Mouse (Mus musculus): ENCODE data around the gene Bhlhe23.

Gene Bhlhe23

GRCm38 (mm10) chr2:180765713-180766112, 11.0 kb downstream of the Bhlhe23 start:
- 83% methylated on average over 7 of the region's 7 CpGs for WGBS

GRCm38 (mm10) chr2:180764986-180765385, 11.7 kb downstream of the Bhlhe23 start:
- WGBS: 70% methylated on average over 11 of the region's 11 CpGs

- 34% methylated on average over 15 of the region's 15 CpGs for WGBS
Observed at GRCm38 (mm10) chr2:180758513-180759263, 18.0 kb downstream of the Bhlhe23 start.

- 41% methylated on average over 2 of the region's 2 CpGs for WGBS
Observed at GRCm38 (mm10) chr2:180756786-180757185, 19.9 kb downstream of the Bhlhe23 start.

- 47% methylated on average over 8 of the region's 8 CpGs for WGBS
Observed at GRCm38 (mm10) chr2:180755896-180756295, 20.8 kb downstream of the Bhlhe23 start.

GRCm38 (mm10) chr2:180754976-180755688, 21.6 kb downstream of the Bhlhe23 start:
- 76% methylated on average over 5 of the region's 5 CpGs for WGBS

- WGBS: 52% methylated on average over 5 of the region's 5 CpGs
Observed at GRCm38 (mm10) chr2:180748904-180749303, 27.8 kb downstream of the Bhlhe23 start.

- 25% methylated on average over 5 of the region's 5 CpGs for WGBS
Observed at GRCm38 (mm10) chr2:180746569-180747192, 30.0 kb downstream of the Bhlhe23 start.

- 30% methylated on average over 17 of the region's 17 CpGs for WGBS
Observed at GRCm38 (mm10) chr2:180745248-180745927, 31.3 kb downstream of the Bhlhe23 start.

GRCm38 (mm10) chr2:180743321-180743720, 33.4 kb downstream of the Bhlhe23 start:
- 89% methylated on average over 2 of the region's 2 CpGs for WGBS

GRCm38 (mm10) chr2:180742820-180743219, 33.9 kb downstream of the Bhlhe23 start:
- 92% methylated on average over 6 of the region's 6 CpGs for WGBS

GRCm38 (mm10) chr2:180741421-180741820, 35.3 kb downstream of the Bhlhe23 start:
- WGBS: 76% methylated on average over 7 of the region's 7 CpGs

GRCm38 (mm10) chr2:180740349-180740748, 36.4 kb downstream of the Bhlhe23 start:
- WGBS: 54% methylated on average over 3 of the region's 3 CpGs

- 84% methylated on average over 2 of the region's 2 CpGs for WGBS
Observed at GRCm38 (mm10) chr2:180737984-180738383, 38.7 kb downstream of the Bhlhe23 start.

GRCm38 (mm10) chr2:180735232-180735631, 41.5 kb downstream of the Bhlhe23 start:
- 43% methylated on average over 7 of the region's 7 CpGs for WGBS

GRCm38 (mm10) chr2:180731984-180732383, 44.7 kb downstream of the Bhlhe23 start:
- 67% methylated on average over 6 of the region's 6 CpGs for WGBS

GRCm38 (mm10) chr2:180731036-180731435, 45.7 kb downstream of the Bhlhe23 start:
- 65% methylated on average over 3 of the region's 3 CpGs for WGBS

- WGBS: 63% methylated on average over 4 of the region's 4 CpGs
Observed at GRCm38 (mm10) chr2:180727613-180728021, 49.1 kb downstream of the Bhlhe23 start.

GRCm38 (mm10) chr2:180726658-180727442, 49.9 kb downstream of the Bhlhe23 start:
- 71% methylated on average over 6 of the region's 6 CpGs for WGBS

GRCm38 (mm10) chr2:180725856-180726629, 50.7 kb downstream of the Bhlhe23 start:
- 21% methylated on average over 8 of the region's 8 CpGs for WGBS

Measured in cerebral cortex, adult 2 months (tissue).